Mouse (Mus musculus) ovary, postnatal 10 days (tissue): ENCODE data around the gene Atp1a3.

Source experiments
- DNase-seq: peaks from one replicate; pipeline ENCODE4 v3.0.0; 2022; ENCODE audit warnings: low spot score

The Atp1a3 gene

GRCm38 (mm10) chr7:25003820-25004388 is 1.9 kb downstream of the Atp1a3 start:
- no peak for DNase-seq

DNA sequence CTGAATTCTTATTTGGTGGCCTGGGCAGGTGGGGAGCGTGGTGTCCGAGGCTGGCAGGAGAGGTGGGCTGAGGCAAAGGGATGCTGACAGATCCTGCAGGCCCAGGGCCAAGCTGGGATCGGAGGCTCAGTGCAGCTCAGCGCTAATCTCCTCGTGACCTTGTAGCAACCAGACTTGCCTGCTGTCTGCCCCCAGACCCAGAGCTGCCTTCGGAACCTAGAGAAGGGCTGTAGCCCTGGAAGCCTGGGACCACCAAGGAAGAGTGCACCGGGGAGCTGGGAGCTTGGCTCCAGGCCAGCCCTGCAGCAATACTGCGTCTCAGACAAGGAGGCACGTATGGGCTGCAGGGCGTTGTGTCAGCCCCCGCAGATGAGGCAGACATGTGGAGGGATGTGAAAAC is 2.5 kb downstream of the Atp1a3 start:
- DNase-seq, result no peak

DNA sequence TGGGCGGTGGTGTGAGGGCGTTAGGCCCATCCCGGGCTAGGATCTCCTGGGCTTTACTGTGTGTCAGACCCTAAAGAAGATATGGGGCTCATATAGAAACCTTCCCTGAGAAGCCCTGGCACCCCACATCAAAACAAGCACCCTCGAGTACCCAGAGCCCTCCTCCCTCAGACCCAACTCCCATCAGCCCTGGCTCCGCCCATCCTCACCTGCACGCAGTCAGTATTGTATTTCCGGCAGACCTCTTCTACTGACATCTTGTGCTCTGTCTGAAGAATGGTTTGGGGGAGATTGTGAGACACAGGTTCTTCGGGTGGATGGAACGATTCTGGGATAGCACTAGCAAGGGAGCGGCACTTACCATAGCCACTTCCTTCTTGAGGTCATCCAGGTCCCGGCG is 5.0 kb downstream of the Atp1a3 start:
- DNase-seq, result no peak

DNA sequence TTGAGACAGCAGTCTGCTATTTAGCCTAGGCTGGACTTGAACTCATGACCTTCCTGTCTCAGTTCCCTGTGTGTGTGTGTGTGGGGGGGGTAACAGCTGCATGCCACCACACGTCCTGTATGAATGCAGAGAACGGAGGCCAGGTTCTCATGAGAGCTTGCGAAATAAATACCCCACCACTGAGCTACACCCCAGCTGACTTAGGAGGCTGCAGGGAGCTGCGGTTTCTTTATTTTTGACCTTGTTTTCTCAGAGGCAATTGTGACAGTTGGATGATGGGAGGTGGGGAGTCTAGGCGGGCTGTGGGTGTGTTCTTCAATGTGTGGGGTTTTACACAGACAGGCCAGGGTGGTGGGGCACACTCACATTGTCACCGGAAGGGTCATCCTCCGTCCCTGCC is 5.5 kb downstream of the Atp1a3 start:
- DNase-seq, result no peak

DNA sequence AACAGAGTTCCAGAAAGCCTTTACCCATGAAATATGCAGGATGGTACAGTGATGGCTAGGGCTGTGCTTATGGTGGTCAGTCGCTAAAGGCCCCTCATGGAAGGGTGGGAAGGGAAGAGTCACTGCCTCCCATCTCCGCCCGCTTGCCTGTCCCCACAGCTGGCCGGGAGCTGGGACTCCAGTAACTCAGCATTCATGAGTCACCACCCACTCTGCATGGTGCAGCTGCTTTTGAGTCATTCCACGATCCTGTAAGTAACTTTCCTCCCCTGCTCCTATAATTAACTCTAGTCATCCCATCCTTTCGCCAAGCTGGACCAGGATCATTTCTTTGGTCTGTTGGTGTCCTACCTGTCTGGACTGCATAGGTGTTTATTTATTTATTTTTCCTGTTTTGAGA is 12.7 kb downstream of the Atp1a3 start:
- no peak for DNase-seq

DNA sequence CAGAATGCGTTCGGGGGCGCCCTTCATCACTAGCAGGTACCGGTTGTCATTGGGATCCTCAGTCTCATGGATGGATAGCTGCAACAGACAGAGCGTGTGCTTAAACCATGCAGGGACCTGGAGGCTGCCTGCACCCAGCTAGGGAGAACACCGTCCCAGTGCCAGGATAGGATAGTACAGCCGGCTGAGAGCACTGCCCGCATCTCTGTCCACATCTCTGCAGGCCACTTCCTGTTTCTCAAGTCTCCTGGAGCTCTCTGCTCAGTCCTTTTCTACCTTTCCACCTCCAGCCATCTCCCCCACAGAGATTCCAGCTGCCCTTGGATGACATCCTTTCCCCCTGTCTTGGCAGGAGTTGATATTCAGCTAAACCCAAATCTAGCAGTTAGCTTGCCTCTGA is 15.3 kb downstream of the Atp1a3 start:
- DNase-seq, result no peak

DNA sequence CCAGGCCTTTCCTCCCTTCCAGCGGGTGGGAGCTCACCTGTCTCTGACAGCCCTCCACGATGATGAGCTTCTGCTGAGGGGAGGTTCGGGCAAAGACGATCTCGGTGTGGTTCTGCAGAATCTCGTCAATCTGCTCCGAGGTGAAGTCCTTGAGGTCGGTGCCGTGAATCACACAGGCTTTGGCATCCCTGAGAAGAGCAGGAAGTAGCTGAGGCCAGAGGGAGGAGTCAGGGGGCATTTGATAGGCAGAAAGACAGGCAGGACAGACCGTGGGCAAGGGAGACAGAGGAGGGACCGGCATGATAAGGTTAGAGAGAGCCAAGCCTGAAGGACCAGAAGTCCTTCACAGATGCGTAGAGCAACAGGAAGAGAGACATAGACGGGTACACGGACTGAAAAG is 17.8 kb downstream of the Atp1a3 start:
- DNase-seq, result no peak

- no peak for DNase-seq
These were observed 20.0 kb downstream of the Atp1a3 start for GRCm38 (mm10) chr7:24985799-24986198.

- no peak for DNase-seq
These were observed 21.5 kb downstream of the Atp1a3 start for GRCm38 (mm10) chr7:24984307-24984706.

DNA sequence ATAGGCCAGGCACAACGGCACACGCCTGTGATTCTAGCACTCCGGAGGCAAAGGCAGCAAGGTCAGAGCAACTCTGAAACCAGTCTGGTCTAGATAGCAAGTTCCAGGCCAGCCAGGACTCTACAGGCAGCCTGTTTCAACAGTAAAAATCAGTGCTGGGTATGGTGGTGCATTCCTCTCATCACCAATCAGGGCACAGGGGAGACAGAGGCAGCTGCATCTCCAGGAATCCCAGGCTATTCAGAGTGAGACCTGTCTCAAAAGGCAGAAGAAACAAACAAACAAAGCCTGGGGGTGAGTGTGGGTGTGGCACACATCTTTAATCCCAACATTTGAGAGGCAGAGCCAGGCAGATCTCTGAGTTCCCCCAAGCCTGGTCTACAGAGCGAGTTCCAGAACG is 22.4 kb downstream of the Atp1a3 start:
- no peak for DNase-seq

DNA sequence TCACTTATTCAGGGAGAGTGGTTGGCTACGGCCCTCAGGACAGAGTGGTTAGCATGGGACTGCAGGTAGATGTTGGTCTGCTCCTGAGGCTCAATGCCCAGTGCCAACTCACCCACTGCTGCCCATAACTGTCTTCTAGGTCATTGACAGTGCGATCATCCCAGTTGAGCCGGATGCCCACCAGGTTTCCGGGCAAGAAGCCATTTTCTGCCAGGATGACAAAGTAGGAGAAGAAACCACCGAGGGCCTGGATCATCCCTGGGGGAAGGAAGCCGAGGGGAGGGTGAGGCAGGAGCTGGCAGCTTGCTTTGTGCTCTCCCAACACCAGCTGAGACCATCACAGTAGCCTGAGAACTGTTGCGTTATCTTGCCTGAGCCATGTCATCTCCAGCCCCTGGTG is 25.3 kb downstream of the Atp1a3 start:
- DNase-seq, result no peak

- no peak for DNase-seq
These were observed 27.0 kb downstream of the Atp1a3 start for GRCm38 (mm10) chr7:24978781-24979180.

DNA sequence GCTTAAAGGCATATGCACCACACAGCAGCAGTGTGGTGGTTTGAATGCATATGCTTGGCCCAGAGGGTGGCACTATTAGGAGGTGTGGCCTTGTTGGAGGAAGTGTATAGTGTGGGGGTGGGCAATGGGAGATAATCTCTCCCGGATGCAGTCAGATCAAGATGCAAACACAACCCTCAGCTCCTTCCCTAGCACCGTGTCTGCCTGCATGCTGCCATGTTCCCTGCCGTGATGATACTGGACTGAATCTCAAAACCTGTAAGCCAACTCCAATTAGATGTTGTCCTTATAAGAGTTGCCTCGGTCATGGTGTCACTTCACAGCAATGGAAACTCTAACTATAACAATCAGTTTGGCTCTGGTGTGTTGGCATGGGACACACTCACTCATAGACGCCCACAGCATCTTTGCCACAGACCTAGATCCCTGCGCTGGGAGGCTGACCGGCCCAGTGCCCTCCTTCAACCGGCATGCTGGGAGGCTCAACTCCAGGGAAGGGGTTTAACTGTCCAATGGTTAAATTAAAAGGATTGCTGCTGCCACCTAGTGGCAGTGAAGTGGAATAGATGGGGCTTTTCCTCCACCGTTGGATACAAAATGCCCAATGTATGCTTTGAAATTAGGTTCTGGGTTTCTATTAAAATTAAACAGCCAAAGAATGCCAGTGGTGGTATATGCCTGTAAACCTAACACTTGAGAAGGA is 30.7 kb downstream of the Atp1a3 start:
- no peak for DNase-seq

- DNase-seq, result no peak
These were observed 31.9 kb downstream of the Atp1a3 start for GRCm38 (mm10) chr7:24973902-24974301.

- no peak for DNase-seq
These were observed 32.5 kb downstream of the Atp1a3 start for GRCm38 (mm10) chr7:24973208-24973607.

GRCm38 (mm10) chr7:24971972-24972893 is 33.5 kb downstream of the Atp1a3 start, which contains the start of gene Rabac1:
Rabac1 (minus strand) TSS chr7:24972754.
- DNase-seq, result peak; percentile 69

- DNase-seq, result no peak
These were observed 34.3 kb downstream of the Atp1a3 start for GRCm38 (mm10) chr7:24971261-24971971.

- no peak for DNase-seq
These were observed 35.4 kb downstream of the Atp1a3 start for GRCm38 (mm10) chr7:24970341-24970740.

DNA sequence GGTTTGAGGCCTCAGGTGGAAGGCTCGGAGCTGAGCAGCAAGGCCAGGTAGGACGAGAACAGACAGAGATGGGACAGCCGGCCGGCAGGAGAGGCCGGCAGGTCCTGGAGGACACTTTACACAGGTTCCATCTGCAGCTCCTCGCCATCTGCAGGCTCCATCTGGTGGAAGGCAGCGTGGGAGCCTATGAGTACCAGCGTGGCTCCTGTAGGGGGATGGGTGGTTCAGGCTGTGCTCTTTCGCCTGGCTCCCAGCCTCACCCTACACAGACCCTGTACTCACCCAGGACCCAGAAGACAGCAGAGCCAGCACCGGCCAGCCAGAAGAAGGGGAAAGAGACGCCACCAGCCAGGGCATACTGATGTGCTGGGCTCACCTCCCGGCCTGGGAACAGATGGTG is 36.0 kb downstream of the Atp1a3 start:
- no peak for DNase-seq

GRCm38 (mm10) chr7:24968463-24968862 is 37.3 kb downstream of the Atp1a3 start:
- no peak for DNase-seq

GRCm38 (mm10) chr7:24967966-24968365 is 37.8 kb downstream of the Atp1a3 start:
- DNase-seq, result no peak

DNA sequence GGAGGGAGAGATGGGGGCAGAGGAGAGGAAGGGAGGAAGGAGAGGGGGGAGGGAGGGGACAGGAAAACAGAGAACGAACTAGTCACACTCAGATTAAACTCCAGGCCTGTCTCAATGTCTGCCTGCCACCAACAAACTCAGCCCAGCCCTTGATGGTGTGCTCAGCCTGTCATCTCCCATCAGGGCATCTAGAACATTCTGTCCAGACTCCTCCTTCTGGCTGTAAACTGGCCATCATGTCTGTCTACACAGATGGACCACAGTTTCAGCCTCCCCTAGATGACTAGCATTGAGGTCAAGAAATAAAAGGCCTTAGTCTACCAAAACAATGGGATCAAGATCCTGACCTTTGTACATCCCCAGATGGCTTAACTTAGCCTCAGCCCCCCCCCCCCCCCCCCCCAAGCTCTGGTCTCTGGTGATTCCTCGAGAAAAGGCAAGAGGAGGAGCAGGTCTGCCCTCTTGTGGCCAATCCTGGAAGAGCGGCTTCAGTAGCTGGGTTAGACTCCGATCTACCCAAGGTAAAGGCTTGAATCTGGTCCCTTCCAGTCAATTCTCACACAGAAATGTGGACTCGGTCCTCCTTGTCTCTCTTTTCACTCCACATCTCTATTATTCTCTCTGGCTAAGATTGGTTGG is 40.7 kb downstream of the Atp1a3 start:
- peak; percentile 44 for DNase-seq
